ENCODE assay signal across 9 mouse cellular contexts in the genomic region with DNA sequence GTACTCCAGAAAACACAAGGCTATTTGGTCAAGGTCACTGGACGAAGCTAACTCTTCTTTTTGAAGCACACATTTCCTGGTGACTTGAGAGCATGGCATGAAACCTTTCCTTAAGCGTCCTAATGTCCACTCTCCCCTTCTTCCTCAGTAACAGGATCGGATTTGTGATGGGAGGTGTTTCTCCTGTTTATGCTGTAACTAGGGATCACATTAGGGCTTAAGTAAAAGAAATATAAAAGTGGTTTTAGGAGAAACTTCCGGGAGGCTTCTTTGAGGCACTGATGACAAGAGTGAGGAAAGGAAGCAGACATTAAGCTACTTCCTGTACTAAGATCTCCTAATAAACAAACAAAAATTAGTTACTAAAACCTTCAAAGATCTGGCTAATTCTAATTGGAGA. TPM values are rescaled to one million over a fixed set of nuclear protein-coding genes. Genes with fewer than 3 reads are reported as not detected.
DNase-seq lines count a peak whose midpoint lies in the region; ATAC-seq and TF ChIP-seq lines count a peak whose summit lies in the region.
"Had no signal": no experiment of that assay in that cellular context is flagged by ENCODE, and none has a peak within 500 bp of the region (broad histone marks: within the 10 kb centered on the region; RNA-seq: fewer than 3 reads in every experiment).

No protein-coding gene starts in this region.

- WGBS in kidney, embryonic 14.5 days: 6% methylated on average over 4 of the region's 4 CpGs
- 3% methylated on average over 4 of the region's 4 CpGs for WGBS in heart, postnatal 0 days

- TF ChIP-seq CTCF in heart, postnatal 0 days (IDR thresholded peaks at IDR 0.05; ENCODE audit: low read depth): no peak

- no peaks in the 10 kb centered on the region for H3K9me3 ChIP-seq in kidney, embryonic 14.5 days (ENCODE audit: control insufficient read depth, low read length)
- H3K9me3 ChIP-seq in heart, postnatal 0 days (replicated peaks; ENCODE audit: control insufficient read depth, low read length): no peaks in the 10 kb centered on the region

- peak overlapping the region; percentile 88 for H3K4me3 ChIP-seq in kidney, embryonic 14.5 days (ENCODE audit: low read length)
- peak overlapping the region; percentile 93 for H3K4me3 ChIP-seq in heart, postnatal 0 days (ENCODE audit: low read depth, low read length)

- no peak for TF ChIP-seq EP300 in heart, postnatal 0 days (IDR thresholded peaks at IDR 0.05; ENCODE audit: low read depth)

- H3K4me1 ChIP-seq in kidney, embryonic 14.5 days (ENCODE audit: control insufficient read depth, insufficient read depth, low read length): 0 out of 2 replicates have a peak, but pooled peaks cover 2% of the 10 kb centered on the region
- H3K4me1 ChIP-seq in heart, postnatal 0 days (ENCODE audit: control insufficient read depth, insufficient read depth): peaks cover 8% of the 10 kb centered on the region; the same call in 1 of the 2 replicates

- DNase-seq in kidney, adult 8-10 months: no peak
- peak; percentile 40 for DNase-seq in c-Kit-positive CD71-positive TER-119-positive erythroid progenitor cells, embryonic 14.5 days (ENCODE audit: low spot score)
- DNase-seq in heart, postnatal 0 days (ENCODE audit: low spot score): peak; percentile 43
- peak; percentile 20 for DNase-seq in lung, postnatal 36 days
- DNase-seq in adrenal gland, adult 2 months: no peak
- DNase-seq in MN1 (ENCODE audit: low spot score): no peak
- DNase-seq in gastrocnemius, adult 18-20 months (ENCODE audit: low spot score): no peak

- ATAC-seq in kidney, embryonic 14.5 days (ENCODE audit: low FRiP score, low TSS enrichment): no peak
- no peak for ATAC-seq in heart, postnatal 0 days (ENCODE audit: insufficient read depth, low read depth)

- H3K36me3 ChIP-seq in kidney, embryonic 14.5 days (ENCODE audit: control insufficient read depth, insufficient read depth, low read length): no peaks in the 10 kb centered on the region
- no peaks in the 10 kb centered on the region for H3K36me3 ChIP-seq in heart, postnatal 0 days (replicated peaks; ENCODE audit: control insufficient read depth, insufficient read depth, low read length)

- no peaks in the 10 kb centered on the region for H3K27me3 ChIP-seq in kidney, embryonic 14.5 days (ENCODE audit: control insufficient read depth, insufficient read depth, low read length)
- H3K27me3 ChIP-seq in heart, postnatal 0 days (ENCODE audit: control insufficient read depth, insufficient read depth, low read length): no peaks in the 10 kb centered on the region
- H3K27me3 ChIP-seq: Patski had no signal

- H3K4me2 ChIP-seq in kidney, embryonic 14.5 days (replicated peaks; ENCODE audit: low read depth, low read length): peak overlapping the region; percentile 73
- H3K4me2 ChIP-seq in heart, postnatal 0 days (ENCODE audit: low read depth, low read length): peak overlapping the region; percentile 83

- H3K9ac ChIP-seq in kidney, embryonic 14.5 days (ENCODE audit: low read depth, low read length): peak overlapping the region; percentile 84; the same call in 1 of the 2 replicates
- peak overlapping the region; percentile 91 for H3K9ac ChIP-seq in heart, postnatal 0 days (replicated peaks; ENCODE audit: low read depth, low read length)

- peak overlapping the region; percentile 44 for H3K27ac ChIP-seq in kidney, embryonic 14.5 days (ENCODE audit: low read depth, low read length)
- peak overlapping the region; percentile 82 for H3K27ac ChIP-seq in heart, postnatal 0 days (ENCODE audit: low read depth)

RNA-seq across cellular contexts. Expression of gene Cgrrf1, which starts 0.6 kb away (rescaled TPM):
- 30.6 and 38.6 TPM in 2 replicates for polyA plus RNA-seq in kidney, embryonic 14.5 days (2014; fragmentation: Nextera tagmentation; extraction: Ambion mirVana)
- total RNA-seq in heart, postnatal 0 days (2014; rRNA removed; ENCODE audit: low replicate concordance): 22.6 and 103 TPM in 2 replicates
- polyA plus RNA-seq in heart, postnatal 0 days (2015; fragmentation: Nextera tagmentation; extraction: Ambion mirVana): 43.5 and 45.7 TPM in 2 replicates
- 10 to 100 TPM; 46.7 to 50.5 TPM for total RNA-seq in adrenal gland, adult 2 months (2021)
- polyA plus RNA-seq in adrenal gland, adult 2 months (2012; rRNA removed): 16.4 and 16.9 TPM in 2 replicates
- total RNA-seq in gastrocnemius, adult 18-20 months (2021): 10 to 100 TPM; 48.2 to 52.4 TPM

RNA-seq across cellular contexts. Expression of gene Gmfb, which starts 9.3 kb away (rescaled TPM):
- polyA plus RNA-seq in kidney, embryonic 14.5 days (2014; fragmentation: Nextera tagmentation; extraction: Ambion mirVana): 53.8 and 89.9 TPM in 2 replicates
- 34.0 and 50.6 TPM in 2 replicates for total RNA-seq in heart, postnatal 0 days (2014; rRNA removed; ENCODE audit: low replicate concordance)
- polyA plus RNA-seq in heart, postnatal 0 days (2015; fragmentation: Nextera tagmentation; extraction: Ambion mirVana): 37.6 and 42.0 TPM in 2 replicates
- total RNA-seq in adrenal gland, adult 2 months (2021): 100 to 1,000 TPM in 1 of 2 experiments, 10 to 100 TPM in 1; 85.9 to 132 TPM
- polyA plus RNA-seq in adrenal gland, adult 2 months (2012; rRNA removed): 3.2 and 3.7 TPM in 2 replicates
- 10 to 100 TPM; 17.3 to 18.1 TPM for total RNA-seq in gastrocnemius, adult 18-20 months (2021)

RNA-seq across cellular contexts. Expression of gene Cnih1, which starts 43.1 kb away (rescaled TPM):
- 206 and 209 TPM in 2 replicates for polyA plus RNA-seq in kidney, embryonic 14.5 days (2014; fragmentation: Nextera tagmentation; extraction: Ambion mirVana)
- 92.7 and 103 TPM in 2 replicates for total RNA-seq in heart, postnatal 0 days (2014; rRNA removed; ENCODE audit: low replicate concordance)
- 131 and 133 TPM in 2 replicates for polyA plus RNA-seq in heart, postnatal 0 days (2015; fragmentation: Nextera tagmentation; extraction: Ambion mirVana)
- total RNA-seq in adrenal gland, adult 2 months (2021): 100 to 1,000 TPM; 116 to 121 TPM
- 163 and 178 TPM in 2 replicates for polyA plus RNA-seq in adrenal gland, adult 2 months (2012; rRNA removed)
- 10 to 100 TPM; 55.0 to 57.3 TPM for total RNA-seq in gastrocnemius, adult 18-20 months (2021)

RNA-seq across cellular contexts. Expression of gene Samd4, which starts 51.4 kb away (rescaled TPM):
- 2.6 and 2.9 TPM in 2 replicates for polyA plus RNA-seq in kidney, embryonic 14.5 days (2014; fragmentation: Nextera tagmentation; extraction: Ambion mirVana)
- total RNA-seq in heart, postnatal 0 days (2014; rRNA removed; ENCODE audit: low replicate concordance): 50.4 and 53.8 TPM in 2 replicates
- 12.5 and 12.7 TPM in 2 replicates for polyA plus RNA-seq in heart, postnatal 0 days (2015; fragmentation: Nextera tagmentation; extraction: Ambion mirVana)
- total RNA-seq in adrenal gland, adult 2 months (2021): 10 to 100 TPM; 22.9 to 24.4 TPM
- polyA plus RNA-seq in adrenal gland, adult 2 months (2012; rRNA removed): 14.7 and 16.5 TPM in 2 replicates
- total RNA-seq in gastrocnemius, adult 18-20 months (2021): 10 to 100 TPM; 54.5 to 72.9 TPM

Comparison
In these comparisons a context has a peak if more than half of its experiments do, and no peak if none do; other contexts are left out.
1. DNase-seq: peak in c-Kit-positive CD71-positive TER-119-positive erythroid progenitor cells, embryonic 14.5 days (single experiment), heart, postnatal 0 days (single experiment) and lung, postnatal 36 days (single experiment); none in kidney, adult 8-10 months (0 of 2), adrenal gland, adult 2 months (single experiment), MN1 (single experiment) and gastrocnemius, adult 18-20 months (single experiment).